Mouse (Mus musculus) lung, postnatal 4 days (tissue): ENCODE measurements around the gene Sstr4.

ENCODE experiments used
- DNase-seq, 2 experiments: peaks; one replicate each; pipeline ENCODE4 v3.0.0; 2021

The Sstr4 gene

GRCm38 (mm10) chr2:148432346-148432745 lies 37.2 kb downstream of the Sstr4 start:
- no peak for DNase-seq

GRCm38 (mm10) chr2:148436285-148436684 lies 41.1 kb downstream of the Sstr4 start:
- no peak for DNase-seq

GRCm38 (mm10) chr2:148439691-148440276 lies 44.6 kb downstream of the Sstr4 start:
- DNase-seq = no peak

GRCm38 (mm10) chr2:148441421-148441820 lies 46.3 kb downstream of the Sstr4 start:
- DNase-seq = peak in 1 of 2 experiments; percentile 21

- DNase-seq = peak; percentile 28 to 31
Observed at GRCm38 (mm10) chr2:148442172-148442571, 47.0 kb downstream of the Sstr4 start.

- DNase-seq = peak in 1 of 2 experiments; percentile 24
Observed at GRCm38 (mm10) chr2:148442710-148443109, 47.6 kb downstream of the Sstr4 start.

- peak; percentile 68 to 75 for DNase-seq
Observed at GRCm38 (mm10) chr2:148443249-148443958, 48.3 kb downstream of the Sstr4 start, which contains the start of gene Cd93. Gene Cd93, minus strand, starts transcription at chr2:148443563.

- DNase-seq = peak in 1 of 2 experiments; percentile 36
Observed at GRCm38 (mm10) chr2:148444472-148444871, 49.3 kb downstream of the Sstr4 start.

- no peak for DNase-seq
Observed at GRCm38 (mm10) chr2:148445616-148446015, 50.5 kb downstream of the Sstr4 start.
